In the genomic region with DNA sequence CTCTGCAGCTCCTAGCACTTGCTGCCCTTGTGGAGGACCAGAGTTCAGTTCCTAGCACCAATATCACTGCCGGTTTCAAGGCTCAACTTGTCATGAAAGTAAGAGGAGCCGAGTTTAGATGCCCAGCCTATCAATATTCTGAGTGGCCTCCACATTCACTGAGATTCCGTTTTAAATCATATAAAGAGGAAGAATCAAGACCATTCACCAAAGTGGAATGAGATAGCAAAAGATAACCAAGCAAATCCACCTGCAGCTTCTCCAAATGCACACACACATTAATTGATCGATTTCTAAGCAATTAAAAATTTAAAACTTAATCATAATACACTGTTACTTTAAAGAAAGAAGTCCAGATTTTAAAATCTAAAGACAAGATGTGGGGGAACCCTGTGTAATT, we compare ENCODE assay signal across 2 mouse cellular contexts.
TF ChIP-seq lines count a peak whose summit lies in the region.

No protein-coding gene starts in this region.

TF ChIP-seq in CH12.LX, 34 proteins besides CTCF, POLR2A, EP300 and RAD21:
- TF ChIP-seq NRF1 (IDR thresholded peaks at IDR 0.05; ENCODE audit: low read depth, low read length), result no peak
- no peak for TF ChIP-seq CHD2 (IDR thresholded peaks at IDR 0.05; ENCODE audit: low read length)
- TF ChIP-seq POLR2AphosphoS2 (IDR thresholded peaks at IDR 0.05; ENCODE audit: low read depth, low read length), result no peak

TF ChIP-seq in myocyte, 11 proteins besides CTCF, POLR2A, EP300 and RAD21:
- TF ChIP-seq USF1 (IDR thresholded peaks at IDR 0.05; ENCODE audit: low read depth) (no peak), TCF3 (IDR thresholded peaks at IDR 0.05; ENCODE audit: insufficient read length, low read depth) (no peak), MYOG (IDR thresholded peaks at IDR 0.05; ENCODE audit: control insufficient read depth in 1 of 3, insufficient read depth in 1 of 3, insufficient read length in 2 of 3, low read depth in 2 of 3) (no peak), TCF12 (IDR thresholded peaks at IDR 0.05; ENCODE audit: insufficient read depth, poor library complexity, severe bottlenecking) (no peak), CEBPB (IDR thresholded peaks at IDR 0.05; ENCODE audit: insufficient read depth, poor library complexity, severe bottlenecking) (no peak), E2F4 (IDR thresholded peaks at IDR 0.05; ENCODE audit: insufficient read depth) (no peak), SRF (IDR thresholded peaks at IDR 0.05; ENCODE audit: control insufficient read depth, insufficient read length, low read depth) (no peak), REST (IDR thresholded peaks at IDR 0.05; ENCODE audit: insufficient read depth, insufficient read length) (no peak), MYOD1 (IDR thresholded peaks at IDR 0.05; ENCODE audit: control insufficient read depth in 1 of 3, insufficient read length in 2 of 3, low read depth in 2 of 3) (no peak), MAX (IDR thresholded peaks at IDR 0.05; ENCODE audit: low read depth) (no peak), POLR2AphosphoS2 (IDR thresholded peaks at IDR 0.05; ENCODE audit: insufficient read length, low read depth) (no peak)
